In genomic region chr1:187454431-187454830, GRCm38 (mm10) we compare ENCODE assay signal across 9 mouse cellular contexts.
DNase-seq lines count a peak whose midpoint lies in the region; ATAC-seq and TF ChIP-seq lines count a peak whose summit lies in the region.
"Had no signal": no experiment of that assay in that cellular context is flagged by ENCODE, and none has a peak within 500 bp of the region (broad histone marks: within the 10 kb centered on the region; RNA-seq: fewer than 3 reads in every experiment).

No protein-coding gene starts in this region.

- H3K9me3 ChIP-seq in kidney, embryonic 15.5 days (replicated peaks): no peaks in the 10 kb centered on the region
- no peaks in the 10 kb centered on the region for H3K9me3 ChIP-seq in embryonic facial prominence, embryonic 10.5 days
- H3K9me3 ChIP-seq: liver, embryonic 15.5 days had no signal

- H3K4me3 ChIP-seq in kidney, embryonic 15.5 days (replicated peaks): no peak overlapping the region
- H3K4me3 ChIP-seq in embryonic facial prominence, embryonic 10.5 days: no peak overlapping the region
- H3K4me3 ChIP-seq in cerebellum, adult 2 months (replicated peaks; ENCODE audit: insufficient read depth, low read depth, low read length): no peak overlapping the region
- H3K4me3 ChIP-seq: liver, embryonic 15.5 days had no signal

- H3K9ac ChIP-seq in kidney, embryonic 15.5 days: no peak overlapping the region
- H3K9ac ChIP-seq: liver, embryonic 15.5 days had no signal

- TF ChIP-seq POLR2A in cerebellum, adult 2 months (IDR thresholded peaks at IDR 0.05; ENCODE audit: borderline replicate concordance, insufficient read depth, low read length): no peak

- H3K4me1 ChIP-seq in kidney, embryonic 15.5 days: peaks cover 8% of the 10 kb centered on the region; the same call in 1 of the 2 replicates
- H3K4me1 ChIP-seq in embryonic facial prominence, embryonic 10.5 days: peaks cover 8% of the 10 kb centered on the region
- no peaks in the 10 kb centered on the region for H3K4me1 ChIP-seq in cerebellum, adult 2 months (ENCODE audit: control insufficient read depth, insufficient read depth, low read length)
- H3K4me1 ChIP-seq: liver, embryonic 15.5 days had no signal

- H3K27me3 ChIP-seq in kidney, embryonic 15.5 days: no peaks in the 10 kb centered on the region
- no peaks in the 10 kb centered on the region for H3K27me3 ChIP-seq in embryonic facial prominence, embryonic 10.5 days (replicated peaks; ENCODE audit: low read depth, poor library complexity, severe bottlenecking)
- no peaks in the 10 kb centered on the region for H3K27me3 ChIP-seq in cerebellum, adult 2 months (ENCODE audit: control insufficient read depth, insufficient read depth, low read length)
- H3K27me3 ChIP-seq: liver, embryonic 15.5 days had no signal

- 64% methylated on average over 5 of the region's 5 CpGs for WGBS in kidney, embryonic 15.5 days
- 60% methylated on average over 5 of the region's 5 CpGs for whole genome bisulfite sequencing in embryonic facial prominence, embryonic 10.5 days
- 68% methylated on average over 5 of the region's 5 CpGs for WGBS in cerebellum, adult 2 months

- H3K4me2 ChIP-seq in kidney, embryonic 15.5 days: no peak overlapping the region
- H3K4me2 ChIP-seq: liver, embryonic 15.5 days had no signal

- no peak for TF ChIP-seq CTCF in cerebellum, adult 2 months (IDR thresholded peaks at IDR 0.05; ENCODE audit: borderline replicate concordance, insufficient read depth, low read depth, low read length)

- no peak overlapping the region for H3K27ac ChIP-seq in kidney, embryonic 15.5 days
- H3K27ac ChIP-seq in embryonic facial prominence, embryonic 10.5 days (replicated peaks): no peak overlapping the region
- H3K27ac ChIP-seq in cerebellum, adult 2 months (ENCODE audit: insufficient read depth, low read length): no peak overlapping the region
- H3K27ac ChIP-seq: liver, embryonic 15.5 days had no signal

- DNase-seq in adrenal gland, adult (ENCODE audit: inconsistent age in 2 of 2, low spot score in 1 of 2): peak; percentile 29 to 66
- DNase-seq in adrenal gland, adult 2 months: no peak
- DNase-seq in kidney, adult 11 months: peak; percentile 44
- peak; percentile 35 for DNase-seq in A20 (ENCODE audit: low read depth, low spot score)
- peak; percentile 28 for DNase-seq in embryonic facial prominence, embryonic 10.5 days (ENCODE audit: low spot score)
- no peak for DNase-seq in T-cell, adult 2 months (ENCODE audit: low spot score)
- no peak for DNase-seq in cerebellum, adult 2 months

- no peaks in the 10 kb centered on the region for H3K36me3 ChIP-seq in kidney, embryonic 15.5 days
- H3K36me3 ChIP-seq in embryonic facial prominence, embryonic 10.5 days (replicated peaks): no peaks in the 10 kb centered on the region
- H3K36me3 ChIP-seq: liver, embryonic 15.5 days had no signal

- ATAC-seq in kidney, embryonic 15.5 days (replicated peaks; ENCODE audit: low FRiP score): no peak

Comparison
In these comparisons a context has a peak if more than half of its experiments do, and no peak if none do; other contexts are left out.
1. DNase-seq: peak in adrenal gland, adult (2 of 2), kidney, adult 11 months (single experiment), A20 (single experiment) and embryonic facial prominence, embryonic 10.5 days (single experiment); none in adrenal gland, adult 2 months (single experiment), T-cell, adult 2 months (single experiment) and cerebellum, adult 2 months (0 of 2).